Mouse (Mus musculus) heart, adult 2 months (tissue): ENCODE data around the gene Drd4. TPM values are rescaled to one million over a fixed set of nuclear protein-coding genes. Genes with fewer than 3 reads are reported as not detected.
A peak's percentile ranks its signal among the peaks of the same experiment; 100 is the strongest.

Experiments
- DNase-seq, 2 experiments: peaks; one replicate each; pipeline ENCODE4 v3.0.0; 2021
- H3K27ac ChIP-seq: fragments of 200-600 bp; 2 replicates; pipeline ENCODE4 v1.8.1; 2022
- H3K27me3 ChIP-seq: fragments of 200-500 bp; 2 replicates; pipeline ENCODE4 v1.6.1; 2012; ENCODE audit warnings: mild to moderate bottlenecking, low read length, inconsistent platforms, mixed read lengths; ENCODE audit not compliant: control insufficient read depth, insufficient read depth
- H3K36me3 ChIP-seq: fragments of 200-500 bp; 2 replicates; pipeline ENCODE4 v1.6.1; 2012; ENCODE audit warnings: low read length, inconsistent platforms; ENCODE audit not compliant: control insufficient read depth, insufficient read depth
- H3K4me1 ChIP-seq: fragments of 200-500 bp; 2 replicates; pipeline ENCODE4 v1.6.1; 2011; ENCODE audit warnings: low read length; ENCODE audit not compliant: control insufficient read depth, insufficient read depth
- H3K4me3 ChIP-seq: fragments of 200-600 bp; 2 replicates; pipeline ENCODE4 v1.8.1; 2022
- H3K79me2 ChIP-seq: fragments of 200-500 bp; replicated peaks from 2 replicates; pipeline ENCODE4 v1.6.1; 2012; ENCODE audit warnings: mild to moderate bottlenecking, inconsistent platforms, low read length, moderate library complexity, mixed read lengths; ENCODE audit not compliant: control insufficient read depth, insufficient read depth
- H3K9ac ChIP-seq: fragments of 200-500 bp; 2 replicates; pipeline ENCODE4 v1.6.1; 2012; ENCODE audit warnings: low read depth, mild to moderate bottlenecking, control low read depth, inconsistent platforms, low read length, mixed read lengths
- CTCF ChIP-seq: fragments of 200-600 bp; IDR thresholded peaks from 2 replicates; pipeline ENCODE4 v1.8.1; 2022; ENCODE audit warnings: antibody characterized with exemption, mild to moderate bottlenecking, moderate library complexity
- EP300 ChIP-seq: fragments of 200-500 bp; IDR thresholded peaks from 2 replicates; pipeline ENCODE4 v1.6.1; 2011; ENCODE audit warnings: low read depth, low read length, control low read depth; ENCODE audit not compliant: insufficient read depth
- POLR2A ChIP-seq: fragments of 200-500 bp; IDR thresholded peaks from 2 replicates; pipeline ENCODE4 v1.6.1; 2011; ENCODE audit warnings: mild to moderate bottlenecking, low read depth, low read length, control low read depth; ENCODE audit not compliant: insufficient read depth
- WGBS: fragments of 180-500 bp; shearing (Covaris S2); methylation state at CpG from one replicate; pipeline ENCODE4 v1.1.7; 2018; 5-methylcytosine and 5-hydroxymethylcytosine counted together
- intact Hi-C: fragments of 180-260 bp; cut with DNase I; formaldehyde crosslinking; loops from one replicate; pipeline ENCODE4 v1.15.1; 2025
- polyA plus RNA-seq: library from polyadenylated mRNA; depleted of rRNA; stranded (reverse); fragments of >200 nt; gene quantifications from 2 replicates; pipeline ENCODE4 v1.2.3, GENCODE M21; 2012
- total RNA-seq, 2 experiments: library from RNA; stranded (reverse); gene quantifications; 2 replicates each; pipeline ENCODE4 v1.2.3; 2021

Drd4 gene
- total and polyA plus RNA-seq, 3 experiments = 0.04 TPM; not detected in 2

GRCm38 (mm10) chr7:141281442-141281841 is 10.4 kb upstream of the Drd4 start:
- peaks cover 1% of the 10 kb centered on the region; the same call in 1 of the 2 replicates for H3K27me3 ChIP-seq
- 86% methylated on average over 6 of the region's 6 CpGs for WGBS
- TF ChIP-seq POLR2A = no peak
- no peak for TF ChIP-seq CTCF
- TF ChIP-seq EP300 = no peak
- no peak for DNase-seq
- H3K4me3 ChIP-seq = no peak overlapping the region
- no peaks in the 10 kb centered on the region for H3K4me1 ChIP-seq
- H3K79me2 ChIP-seq = no peaks in the 10 kb centered on the region
- H3K36me3 ChIP-seq = no peaks in the 10 kb centered on the region
- no peak overlapping the region for H3K27ac ChIP-seq
- intact Hi-C loops = no loop called here
- H3K9ac ChIP-seq = no peak overlapping the region

GRCm38 (mm10) chr7:141282756-141283155 is 9.1 kb upstream of the Drd4 start:
- DNase-seq = no peak
- intact Hi-C loops = no loop called here
- 67% methylated on average over 4 of the region's 4 CpGs for WGBS
- Histone ChIP-seq H3K27me3 (peaks cover 1% of the 10 kb centered on the region; the same call in 1 of the 2 replicates), H3K4me3 (no peak overlapping the region), H3K79me2 (no peaks in the 10 kb centered on the region), H3K9ac (no peak overlapping the region), H3K27ac (no peak overlapping the region), H3K4me1 (no peaks in the 10 kb centered on the region), H3K36me3 (no peaks in the 10 kb centered on the region)
- TF ChIP-seq EP300 (no peak), POLR2A (no peak), CTCF (no peak)

- no peaks in the 10 kb centered on the region for H3K36me3 ChIP-seq
- no peak overlapping the region for H3K27ac ChIP-seq
- no peak overlapping the region for H3K9ac ChIP-seq
- intact Hi-C loops = no loop called here
- 82% methylated on average over 3 of the region's 3 CpGs for WGBS
- H3K79me2 ChIP-seq = no peaks in the 10 kb centered on the region
- no peak for DNase-seq
- peaks cover 4% of the 10 kb centered on the region for H3K27me3 ChIP-seq
- H3K4me3 ChIP-seq = no peak overlapping the region
- H3K4me1 ChIP-seq = no peaks in the 10 kb centered on the region
- TF ChIP-seq EP300 = no peak
- TF ChIP-seq POLR2A = no peak
- TF ChIP-seq CTCF = no peak
Observed at GRCm38 (mm10) chr7:141288042-141288441, 3.8 kb upstream of the Drd4 start.

DNA sequence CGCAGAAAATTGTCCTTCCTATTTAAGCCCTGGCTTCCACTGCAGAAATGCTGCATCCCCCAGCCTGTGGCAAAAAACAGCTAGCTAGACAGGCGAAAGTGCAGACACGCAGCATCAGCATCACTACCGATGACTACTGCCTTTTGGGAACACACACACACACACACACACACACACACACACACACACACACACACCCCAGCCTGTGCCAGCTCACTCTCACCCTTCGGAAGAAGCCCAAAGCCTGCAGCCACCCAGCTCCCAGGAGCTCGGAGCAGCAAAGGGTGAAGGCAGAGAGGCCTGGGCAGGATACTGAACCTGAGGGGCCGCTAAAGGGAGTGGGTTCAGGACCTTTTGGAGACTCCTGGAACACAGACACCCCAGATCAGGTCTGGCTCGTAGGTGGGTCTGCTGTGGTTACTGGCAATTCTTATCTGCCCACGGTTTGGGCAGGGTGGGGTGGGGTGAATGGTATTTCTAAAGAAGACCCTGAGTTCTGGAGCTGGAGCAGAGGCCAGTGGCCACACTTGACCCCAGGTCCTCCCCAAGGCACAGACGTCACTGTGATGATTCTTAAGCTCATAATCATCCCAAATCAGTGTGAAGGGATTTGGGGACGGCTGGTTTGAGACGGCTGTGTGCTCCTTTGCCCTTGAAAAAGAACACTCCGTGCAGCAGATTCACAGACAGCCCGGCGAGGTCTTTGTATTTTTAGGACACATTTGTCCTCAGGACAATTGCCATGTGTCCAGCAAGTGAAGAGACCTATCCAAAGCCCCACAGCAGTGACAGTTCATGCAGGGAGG is 980 bp downstream of the Drd4 start:
- peaks cover 4% of the 10 kb centered on the region for H3K4me1 ChIP-seq
- H3K27me3 ChIP-seq = peaks cover 16% of the 10 kb centered on the region
- H3K79me2 ChIP-seq = no peaks in the 10 kb centered on the region
- no peak overlapping the region for H3K4me3 ChIP-seq
- 56% methylated on average over 15 of the region's 15 CpGs for WGBS
- intact Hi-C loops = no loop called here
- H3K27ac ChIP-seq = no peak overlapping the region
- DNase-seq = no peak
- no peak overlapping the region for H3K9ac ChIP-seq
- TF ChIP-seq CTCF = no peak
- TF ChIP-seq EP300 = no peak
- TF ChIP-seq POLR2A = no peak
- H3K36me3 ChIP-seq = no peaks in the 10 kb centered on the region

- peaks cover 4% of the 10 kb centered on the region for H3K4me1 ChIP-seq
- intact Hi-C loops = no loop called here
- DNase-seq = peak; percentile 36 to 46
- H3K27ac ChIP-seq = no peak overlapping the region
- H3K9ac ChIP-seq = peak overlapping the region; percentile 7
- H3K79me2 ChIP-seq = no peaks in the 10 kb centered on the region
- no peaks in the 10 kb centered on the region for H3K36me3 ChIP-seq
- TF ChIP-seq CTCF (0 out of 2 replicates have a peak, but pooled peaks have one; percentile 19), POLR2A (no peak)
- H3K4me3 ChIP-seq = no peak overlapping the region; the same call in 1 of the 2 replicates
- peaks cover 16% of the 10 kb centered on the region for H3K27me3 ChIP-seq
- WGBS = 1% methylated on average over 53 of the region's 53 CpGs
Observed at GRCm38 (mm10) chr7:141293852-141294471, 2.2 kb downstream of the Drd4 start.

- Histone ChIP-seq H3K27me3 (peaks cover 16% of the 10 kb centered on the region), H3K9ac (no peak overlapping the region)
Observed at GRCm38 (mm10) chr7:141294479-141294878, 2.7 kb downstream of the Drd4 start.

More at GRCm38 (mm10) chr7:141294479-141294878, 2.7 kb downstream of the Drd4 start:
- Histone ChIP-seq H3K36me3 (no peaks in the 10 kb centered on the region), H3K27ac (no peak overlapping the region), H3K4me1 (peaks cover 4% of the 10 kb centered on the region), H3K79me2 (no peaks in the 10 kb centered on the region), H3K4me3 (no peak overlapping the region)
- intact Hi-C loops = no loop called here
- no peak for DNase-seq
- TF ChIP-seq EP300 (no peak), POLR2A (no peak), CTCF (no peak)
- WGBS = 10% methylated on average over 22 of the region's 22 CpGs
